Mouse (Mus musculus): Measurements from ENCODE around the gene Sftpd. TPM values are rescaled to one million over a fixed set of nuclear protein-coding genes. Genes with fewer than 3 reads are reported as not detected.

Sftpd gene
- polyA plus RNA-seq (2014; fragmentation: Illumina TruSeq; extraction: RNeasy Lipid Tissue Mini Kit (QIAGEN cat#74804); ENCODE audit: insufficient read depth, low read depth, low replicate concordance): 1,193 TPM

DNA sequence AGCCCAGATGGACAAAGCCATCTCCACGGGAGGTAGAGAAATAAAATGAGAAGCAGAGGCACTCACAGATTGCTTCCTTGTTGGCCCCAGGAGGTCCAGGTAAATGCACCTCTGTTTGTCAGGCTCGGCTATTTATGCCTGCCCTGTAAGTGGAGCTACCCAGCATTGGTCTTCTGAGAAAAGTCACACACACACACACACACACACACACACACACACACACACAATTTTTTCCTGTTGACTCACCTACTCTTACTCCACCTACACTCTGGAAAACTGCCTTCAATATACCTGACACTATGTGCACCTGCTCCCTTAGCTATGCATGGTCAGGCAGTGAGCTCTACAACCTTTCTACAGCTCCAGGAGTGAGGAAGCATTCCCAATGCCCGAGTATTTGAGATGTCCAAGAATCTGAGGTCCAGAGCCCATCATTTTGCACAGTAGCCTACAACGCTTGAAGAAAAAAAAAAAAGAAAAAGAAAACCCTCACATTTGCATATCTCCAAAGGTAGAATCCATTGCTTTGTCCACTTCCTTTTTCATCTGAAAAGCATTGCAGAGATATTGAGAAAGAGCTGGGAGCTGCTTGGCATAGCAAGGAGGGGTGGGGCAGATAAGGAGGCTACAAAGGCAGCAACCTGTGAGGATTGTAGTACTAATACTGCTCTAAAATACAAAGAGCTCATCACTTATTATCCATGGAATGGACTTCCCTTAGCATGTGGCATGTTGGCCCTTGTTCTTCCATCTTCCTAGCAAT lies at the start of gene Sftpd:
Sftpd (minus strand) TSS at position 91 of the 763 bp plus-strand sequence.

GRCm38 (mm10) chr14:41151220-41151898 lies 33.6 kb downstream of the Sftpd start, which contains the start of gene Mbl1:
TSS of gene Mbl1 (plus strand) at chr14:41151458.

GRCm38 (mm10) chr14:41131540-41131939 lies 53.4 kb downstream of the Sftpd start, which contains the start of gene Sftpa1:
TSS of gene Sftpa1 (plus strand) at chr14:41131782.

Other genes starting within 250 kb of the Sftpd start
- 46.6 TPM for gene Tspan14, start 218.3 kb downstream of the Sftpd start, polyA plus RNA-seq (2014; fragmentation: Illumina TruSeq; extraction: RNeasy Lipid Tissue Mini Kit (QIAGEN cat#74804); ENCODE audit: insufficient read depth, low read depth, low replicate concordance)
- gene Fam213a, start 171.4 kb downstream of the Sftpd start, polyA plus RNA-seq (2014; fragmentation: Illumina TruSeq; extraction: RNeasy Lipid Tissue Mini Kit (QIAGEN cat#74804); ENCODE audit: insufficient read depth, low read depth, low replicate concordance): 41.5 TPM
- 1.5 TPM for gene Dydc2, start 115.9 kb downstream of the Sftpd start, polyA plus RNA-seq (2014; fragmentation: Illumina TruSeq; extraction: RNeasy Lipid Tissue Mini Kit (QIAGEN cat#74804); ENCODE audit: insufficient read depth, low read depth, low replicate concordance)
- gene Dydc1, start 112.2 kb downstream of the Sftpd start, polyA plus RNA-seq (2014; fragmentation: Illumina TruSeq; extraction: RNeasy Lipid Tissue Mini Kit (QIAGEN cat#74804); ENCODE audit: insufficient read depth, low read depth, low replicate concordance): not detected
- 3.5 TPM for gene Mat1a, start 80.1 kb downstream of the Sftpd start, polyA plus RNA-seq (2014; fragmentation: Illumina TruSeq; extraction: RNeasy Lipid Tissue Mini Kit (QIAGEN cat#74804); ENCODE audit: insufficient read depth, low read depth, low replicate concordance)
- 4,670 TPM for gene Sftpa1, start 53.4 kb downstream of the Sftpd start, polyA plus RNA-seq (2014; fragmentation: Illumina TruSeq; extraction: RNeasy Lipid Tissue Mini Kit (QIAGEN cat#74804); ENCODE audit: insufficient read depth, low read depth, low replicate concordance)
- 0.74 TPM for gene Mbl1, start 33.7 kb downstream of the Sftpd start, polyA plus RNA-seq (2014; fragmentation: Illumina TruSeq; extraction: RNeasy Lipid Tissue Mini Kit (QIAGEN cat#74804); ENCODE audit: insufficient read depth, low read depth, low replicate concordance)
- not detected for gene Gm2832, start 93.7 kb upstream of the Sftpd start, polyA plus RNA-seq (2014; fragmentation: Illumina TruSeq; extraction: RNeasy Lipid Tissue Mini Kit (QIAGEN cat#74804); ENCODE audit: insufficient read depth, low read depth, low replicate concordance)
- not detected for gene Gm5798, start 163.5 kb upstream of the Sftpd start, polyA plus RNA-seq (2014; fragmentation: Illumina TruSeq; extraction: RNeasy Lipid Tissue Mini Kit (QIAGEN cat#74804); ENCODE audit: insufficient read depth, low read depth, low replicate concordance)
- not detected for gene Gm7945, start 201.2 kb upstream of the Sftpd start, polyA plus RNA-seq (2014; fragmentation: Illumina TruSeq; extraction: RNeasy Lipid Tissue Mini Kit (QIAGEN cat#74804); ENCODE audit: insufficient read depth, low read depth, low replicate concordance)
- not detected for gene Gm6482, start 223.1 kb upstream of the Sftpd start, polyA plus RNA-seq (2014; fragmentation: Illumina TruSeq; extraction: RNeasy Lipid Tissue Mini Kit (QIAGEN cat#74804); ENCODE audit: insufficient read depth, low read depth, low replicate concordance)

All from lung, adult 10 weeks (tissue).